Mouse (Mus musculus) Patski (cell line): Measurements from ENCODE around the gene Slc25a23. TPM values are rescaled to one million over a fixed set of nuclear protein-coding genes. Genes with fewer than 3 reads are reported as not detected.
A peak's percentile ranks its signal among the peaks of the same experiment; 100 is the strongest.

ENCODE experiments used
- ATAC-seq: fragments of 100-300 bp; one replicate; pipeline ENCODE4 v1.8.0; 2021
- CTCF ChIA-PET: fragments of 350-600 bp; sonication (Branson Sonifier 250); formaldehyde crosslinking; loops from one replicate; lab custom pipeline; 2022; ENCODE audit warnings: inconsistent platforms; lab: Charles Lee
- POLR2A ChIA-PET: fragments of 350-600 bp; sonication (Branson Sonifier 250); formaldehyde crosslinking; loops from one replicate; lab custom pipeline; 2022; ENCODE audit warnings: antibody characterized with exemption, inconsistent platforms; lab: Charles Lee
- DNase-seq: peaks from one replicate; pipeline ENCODE4 v3.0.0-alpha.2; 2011; ENCODE audit warnings: low read depth, low spot score
- H3K27me3 ChIP-seq: fragments of 371-371 bp; one replicate; pipeline ENCODE4 v1.5.1; 2021
- CTCF ChIP-seq: fragments of 100-300 bp; IDR thresholded peaks from one replicate; pipeline ENCODE4 v1.5.1; 2021
- in situ Hi-C: fragments of 300-500 bp; cut with MboI; formaldehyde crosslinking; loops from 3 replicates; pipeline ENCODE4 v1.11.1; 2018; ENCODE audit warnings: low pct_unique_long_range_greater_than_20kb, mixed read lengths
- polyA plus RNA-seq: library from polyadenylated mRNA; unstranded; gene quantifications from one replicate; pipeline ENCODE4 v1.2.3, GENCODE M21; 2021

Gene Slc25a23
- polyA plus RNA-seq, 1 experiment from 2014 or later: 111 TPM

DNA sequence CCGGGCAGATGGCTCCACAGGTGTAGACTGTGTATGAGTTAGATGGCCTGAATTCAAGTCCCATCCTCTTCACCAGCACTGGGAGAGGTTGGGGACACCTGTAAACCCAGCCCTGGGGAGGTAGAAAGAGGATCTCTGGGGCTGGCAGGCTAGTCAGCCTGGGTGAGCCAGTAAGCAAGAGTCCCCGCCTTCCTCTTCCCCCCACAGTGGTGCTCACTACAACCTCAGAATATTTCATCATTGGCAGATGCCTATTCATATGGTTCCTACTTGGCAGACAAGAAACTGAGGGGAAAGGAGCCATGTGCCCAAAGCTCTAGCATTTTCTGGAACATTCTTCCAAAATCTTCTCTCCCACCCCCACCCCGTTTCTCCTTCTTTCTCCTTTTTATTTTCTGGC lies 10.8 kb downstream of the Slc25a23 start:
- POLR2A ChIA-PET: no interaction called here
- TF ChIP-seq CTCF: no peak
- H3K27me3 ChIP-seq: no peaks in the 10 kb centered on the region
- in situ Hi-C loops: no loop called here
- CTCF ChIA-PET: interaction anchor here (1.3 kb wide), 1 partner anchor 9 kb away, joined by 6 read pairs; no protein-coding TSS in a partner anchor
- DNase-seq (no peak), ATAC-seq (no peak)

DNA sequence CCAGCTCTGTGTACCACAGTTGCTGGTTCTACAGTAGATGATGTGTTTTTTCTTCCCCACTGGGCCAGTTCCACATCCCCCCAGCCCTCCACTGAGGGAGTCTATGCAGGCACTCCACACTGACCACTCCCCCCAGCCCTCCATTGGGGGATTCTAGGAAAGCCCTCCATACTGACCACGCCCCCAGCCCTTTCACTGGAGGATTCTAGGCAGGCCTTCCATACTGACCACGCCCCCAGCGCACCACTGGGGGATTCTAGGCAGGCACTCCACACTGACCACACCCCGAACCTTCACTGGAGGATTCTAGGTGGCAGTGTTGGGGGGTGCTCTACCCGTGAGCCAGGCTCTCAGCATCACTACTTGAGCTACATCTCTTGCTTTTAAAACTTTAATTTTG lies 12.3 kb downstream of the Slc25a23 start:
- in situ Hi-C loops: no loop called here
- DNase-seq: no peak
- POLR2A ChIA-PET: no interaction called here
- TF ChIP-seq CTCF: no peak
- no peaks in the 10 kb centered on the region for H3K27me3 ChIP-seq
- CTCF ChIA-PET: no interaction called here
- ATAC-seq: no peak

DNA sequence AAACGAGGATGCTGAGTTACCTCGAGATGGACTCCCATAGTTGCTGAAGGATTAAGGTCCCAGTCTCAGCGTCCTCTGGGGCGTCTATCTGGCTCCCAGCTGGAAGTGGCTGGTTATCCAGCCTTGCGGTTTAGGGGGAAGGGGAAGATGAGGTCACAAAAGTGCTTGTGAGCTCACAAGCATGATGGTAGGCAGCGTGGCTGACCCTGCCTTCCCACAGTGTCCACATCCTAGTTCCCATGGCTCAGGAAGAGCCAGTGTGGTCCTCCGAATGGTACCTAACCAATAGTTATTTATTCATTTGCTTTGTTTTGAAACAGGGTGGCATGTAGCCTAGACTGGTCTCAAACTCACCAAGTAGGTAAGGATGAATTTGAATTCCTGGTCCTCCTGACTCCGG lies 18.1 kb downstream of the Slc25a23 start, which contains the start of gene Slc25a41:
Gene Slc25a41, minus strand, starts transcription at position 101 of the 400 bp plus-strand sequence.
- in situ Hi-C loops: no loop called here
- no peak for TF ChIP-seq CTCF
- POLR2A ChIA-PET: no interaction called here
- ATAC-seq (no peak), DNase-seq (no peak)
- H3K27me3 ChIP-seq: no peaks in the 10 kb centered on the region
- CTCF ChIA-PET: no interaction called here

DNA sequence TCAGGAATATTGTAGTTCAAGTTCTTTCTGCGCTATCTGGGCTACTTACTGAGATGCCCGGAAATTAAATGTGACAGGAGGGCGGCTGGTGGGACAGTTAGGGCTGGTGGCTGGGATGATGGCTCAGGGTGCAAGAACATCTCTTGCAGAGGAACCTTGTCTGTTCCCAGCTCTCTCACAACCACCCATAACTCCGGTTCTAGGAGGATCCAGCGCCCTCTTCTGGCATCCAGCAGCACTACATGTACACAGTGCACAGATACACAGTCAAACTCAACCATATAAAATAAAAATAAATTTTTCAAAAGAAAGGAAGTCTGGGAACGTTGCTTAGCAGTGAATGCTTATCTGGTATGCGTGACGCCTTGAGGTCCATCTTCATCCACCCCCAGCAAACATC lies 20.7 kb downstream of the Slc25a23 start:
- no peaks in the 10 kb centered on the region for H3K27me3 ChIP-seq
- DNase-seq (no peak), ATAC-seq (no peak)
- ChIA-PET CTCF (interaction anchor here (1.2 kb wide), 1 partner anchor 10 kb away, joined by 6 read pairs; no protein-coding TSS in a partner anchor), POLR2A (no interaction called here)
- TF ChIP-seq CTCF: no peak
- in situ Hi-C loops: no loop called here

DNA sequence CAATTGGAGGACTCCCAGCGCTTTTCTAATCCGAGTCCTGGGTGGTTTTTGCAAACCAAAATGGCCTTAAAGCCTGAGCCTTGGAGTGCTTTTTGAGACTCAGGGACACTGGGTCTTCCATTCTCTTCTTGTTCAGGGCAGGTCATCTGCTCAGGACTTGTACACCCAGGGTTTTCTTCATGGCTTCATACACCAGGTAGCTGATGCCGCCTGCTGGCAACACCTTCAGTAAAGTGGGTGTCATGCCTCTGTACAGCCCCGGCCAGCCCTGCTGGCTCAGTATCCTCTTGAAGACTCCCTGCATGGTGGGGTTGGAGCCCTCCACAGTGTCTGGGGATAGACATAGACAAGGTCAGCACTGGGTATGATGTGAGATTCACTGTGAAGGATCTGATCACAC lies 26.8 kb downstream of the Slc25a23 start:
- no peaks in the 10 kb centered on the region for H3K27me3 ChIP-seq
- ChIA-PET POLR2A (interaction anchor here (1.0 kb wide), 1 partner anchor 11 kb away, joined by 3 read pairs; no protein-coding TSS in a partner anchor), CTCF (interaction anchor here (2.9 kb wide), 1 partner anchor 11 kb away, joined by 13 read pairs; no protein-coding TSS in a partner anchor)
- no peak for TF ChIP-seq CTCF
- ATAC-seq (no peak), DNase-seq (no peak)
- in situ Hi-C loops: no loop called here

DNA sequence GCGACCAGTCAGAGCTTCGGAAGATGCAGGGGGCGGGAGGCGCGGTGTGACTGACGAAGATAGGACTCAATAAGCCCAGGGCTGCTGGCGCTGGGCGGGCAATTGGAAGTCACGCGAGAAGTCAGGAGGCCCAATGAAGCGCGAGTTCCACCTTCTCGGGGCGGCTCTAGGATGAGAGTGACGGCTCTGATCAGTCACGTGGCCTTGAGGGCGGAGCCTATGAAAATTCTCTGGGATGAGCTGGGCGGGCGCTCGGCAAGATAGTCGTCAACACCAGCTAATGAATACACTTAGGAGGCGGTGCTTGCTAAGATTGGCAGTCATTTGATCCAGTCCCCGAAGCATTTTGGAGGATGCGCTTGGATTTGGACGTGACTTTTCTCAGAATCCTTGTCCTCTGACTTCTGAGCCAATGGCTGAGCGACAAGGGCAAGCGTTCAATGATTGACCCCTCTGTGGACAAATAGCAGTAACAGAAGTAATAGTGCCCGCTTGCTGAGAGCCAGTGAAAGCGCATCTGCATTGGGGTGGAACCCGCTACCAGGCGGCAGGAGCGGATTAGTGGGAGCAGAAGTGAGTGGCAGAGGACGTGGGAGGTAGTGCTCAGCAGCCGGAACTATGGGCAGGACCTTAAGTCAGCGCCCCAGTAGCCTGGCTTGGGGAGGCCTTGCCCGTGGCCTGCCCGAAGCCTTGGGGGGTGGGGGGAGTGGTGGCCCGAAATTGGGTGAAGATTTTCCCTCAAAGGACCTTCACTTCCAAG lies 27.8 kb downstream of the Slc25a23 start:
- CTCF ChIA-PET: interaction anchor here (1.2 to 2.9 kb wide), 3 partner anchors 12 to 29 kb away, joined by 3 to 13 read pairs (median 5); no protein-coding TSS in a partner anchor
- DNase-seq (peak; percentile 99), ATAC-seq (peak; percentile 98)
- no peaks in the 10 kb centered on the region for H3K27me3 ChIP-seq
- in situ Hi-C loops: no loop called here
- no peak for TF ChIP-seq CTCF
- POLR2A ChIA-PET: interaction anchor here (1.0 to 1.1 kb wide), 2 partner anchors 12 to 215 kb away, joined by 3 read pairs; no protein-coding TSS in a partner anchor

DNA sequence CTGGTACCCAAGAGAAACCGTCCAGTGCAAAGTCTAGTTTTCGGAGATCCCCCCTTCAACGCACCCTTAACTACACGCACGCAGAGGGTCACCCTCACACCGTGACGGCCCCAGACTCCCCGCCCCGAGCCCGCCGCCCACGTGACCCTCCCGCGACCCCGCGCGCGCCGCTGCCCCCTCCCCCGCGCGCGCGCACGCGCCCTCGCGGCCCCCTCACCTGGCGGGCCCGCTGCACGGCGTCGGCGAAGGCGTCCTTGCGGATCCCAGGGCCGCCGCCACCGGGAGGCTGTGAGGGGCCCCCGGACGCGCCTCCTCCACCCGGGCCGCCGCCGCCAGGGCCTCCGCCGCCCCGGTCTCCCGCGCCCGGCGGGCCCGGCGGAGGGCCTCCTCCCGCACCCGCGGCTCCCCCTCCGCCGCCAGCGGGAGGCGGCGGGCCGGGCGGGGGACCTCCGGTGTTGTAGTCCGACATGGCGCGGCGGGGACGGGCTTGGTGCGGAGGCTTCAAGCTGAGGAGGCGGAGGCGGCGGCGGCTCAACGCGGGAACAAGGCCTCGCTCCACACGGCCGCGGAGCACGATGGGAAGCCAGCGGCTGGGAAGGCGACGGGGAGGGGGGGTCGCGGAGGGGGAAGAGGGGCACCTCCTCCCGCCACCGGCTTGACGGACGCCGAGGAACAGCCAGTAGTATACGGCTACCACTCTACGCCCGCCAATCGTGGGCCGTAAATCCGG lies 28.6 kb downstream of the Slc25a23 start, which contains the start of gene Khsrp:
Gene Khsrp, minus strand, starts transcription at position 592 of the 730 bp plus-strand sequence.
- DNase-seq (no peak), ATAC-seq (no peak)
- TF ChIP-seq CTCF: no peak
- ChIA-PET CTCF (interaction anchor here (1.2 to 2.9 kb wide), 3 partner anchors 12 to 29 kb away, joined by 3 to 13 read pairs (median 5); no protein-coding TSS in a partner anchor), POLR2A (interaction anchor here (0.8 to 1.1 kb wide), 2 partner anchors 25 to 214 kb away, joined by 3 to 4 read pairs; no protein-coding TSS in a partner anchor)
- H3K27me3 ChIP-seq: no peaks in the 10 kb centered on the region
- in situ Hi-C loops: no loop called here

DNA sequence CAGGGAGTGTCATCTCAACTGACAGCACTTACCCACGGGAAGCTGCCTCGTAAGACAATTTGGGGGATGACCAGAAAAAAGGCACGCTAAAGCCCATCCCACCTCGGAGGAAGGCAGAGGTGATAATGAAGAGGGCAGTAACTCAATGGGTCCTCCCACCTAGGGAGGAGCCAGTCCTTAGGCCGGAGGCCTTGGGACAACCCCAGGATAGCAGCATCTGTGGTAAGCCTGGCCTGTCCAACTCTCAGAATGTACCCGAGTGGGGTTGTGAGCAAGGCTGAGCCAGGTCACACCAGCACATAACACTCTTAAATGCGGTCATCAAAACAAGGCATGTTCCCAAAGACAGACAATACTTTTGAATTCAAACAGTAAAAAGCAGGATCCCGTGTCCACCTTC lies 30.0 kb downstream of the Slc25a23 start:
- DNase-seq (no peak), ATAC-seq (no peak)
- in situ Hi-C loops: no loop called here
- ChIA-PET CTCF (no interaction called here), POLR2A (no interaction called here)
- TF ChIP-seq CTCF: no peak
- H3K27me3 ChIP-seq: no peaks in the 10 kb centered on the region

DNA sequence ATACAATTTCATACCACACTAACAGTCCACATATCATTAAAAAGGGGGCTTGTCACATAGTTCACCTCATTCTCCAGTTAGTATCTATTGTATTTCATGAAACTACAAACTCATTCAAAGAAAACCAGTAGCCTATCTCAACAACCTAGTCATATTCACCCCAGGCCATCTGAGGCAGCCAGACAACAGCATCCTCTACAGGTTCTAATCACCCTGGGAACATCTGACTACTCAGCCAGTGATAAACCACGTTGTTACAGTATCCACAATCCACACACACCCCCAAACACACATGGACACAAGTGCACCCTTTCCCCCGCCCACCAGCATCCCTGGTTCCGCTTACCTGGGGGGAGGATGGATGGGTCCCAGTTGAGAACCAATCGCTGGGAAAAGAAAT lies 32.2 kb downstream of the Slc25a23 start:
- CTCF ChIA-PET: interaction anchor here (1.8 kb wide), 1 partner anchor 11 kb away, joined by 9 read pairs; no protein-coding TSS in a partner anchor
- no peaks in the 10 kb centered on the region for H3K27me3 ChIP-seq
- in situ Hi-C loops: no loop called here
- DNase-seq: no peak
- TF ChIP-seq CTCF: no peak
- POLR2A ChIA-PET: no interaction called here
- no peak for ATAC-seq

DNA sequence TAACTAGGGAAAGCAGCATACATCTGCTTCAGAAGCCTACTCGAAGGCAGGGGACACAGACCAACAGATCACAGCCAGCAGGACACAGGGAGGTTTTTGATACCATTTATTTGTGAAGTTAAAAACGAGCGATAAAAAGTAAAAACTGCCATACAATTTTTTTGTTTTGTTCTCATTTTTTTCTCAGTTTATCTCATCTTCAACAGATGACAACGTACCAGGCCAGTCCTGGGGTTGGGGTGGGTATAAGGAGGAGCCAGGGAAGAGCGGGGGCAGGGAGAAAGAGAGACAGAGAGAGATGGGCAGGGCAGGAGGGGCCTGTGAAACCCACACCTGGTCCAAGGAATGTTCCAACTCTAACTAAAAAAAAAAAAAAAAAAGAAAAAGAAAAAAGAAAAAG lies 38.7 kb downstream of the Slc25a23 start:
- CTCF ChIA-PET: no interaction called here
- TF ChIP-seq CTCF: no peak
- POLR2A ChIA-PET: no interaction called here
- no peak for ATAC-seq
- no peaks in the 10 kb centered on the region for H3K27me3 ChIP-seq
- no peak for DNase-seq
- in situ Hi-C loops: no loop called here

DNA sequence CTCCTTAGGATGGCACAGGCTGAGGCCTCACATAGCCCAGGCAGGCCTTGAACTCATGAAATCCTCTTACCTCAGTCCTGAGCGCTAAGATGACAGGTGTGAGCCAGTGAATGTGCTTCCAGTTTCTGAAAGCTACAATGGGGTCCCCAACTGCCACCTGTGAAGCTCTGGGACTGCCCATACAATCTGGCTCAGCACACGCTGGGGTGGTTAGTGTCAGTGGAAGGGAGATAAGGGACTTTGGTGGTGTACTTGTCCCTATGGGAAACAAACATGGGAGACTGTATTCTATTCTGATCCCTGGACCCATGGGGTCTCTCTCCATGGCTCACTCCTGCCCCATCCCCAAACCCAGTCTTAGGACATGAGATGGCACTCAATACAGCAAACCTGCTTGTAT lies 40.0 kb downstream of the Slc25a23 start:
- POLR2A ChIA-PET: no interaction called here
- DNase-seq (no peak), ATAC-seq (no peak)
- CTCF ChIA-PET: no interaction called here
- TF ChIP-seq CTCF: no peak
- H3K27me3 ChIP-seq: no peaks in the 10 kb centered on the region
- in situ Hi-C loops: no loop called here
